Mouse (Mus musculus) lung, postnatal 0 days (tissue): ENCODE results near the gene Rab17. TPM values are rescaled to one million over a fixed set of nuclear protein-coding genes. Genes with fewer than 3 reads are reported as not detected.

Experiments used
- ATAC-seq: fragments of 200-750 bp; cut with Nextera tagmentation; 2 replicates; pipeline ENCODE4 v1.8.0; 2017; ENCODE audit warnings: moderate library complexity
- DNase-seq: peaks from one replicate; pipeline ENCODE4 v3.0.0-alpha.2; 2016; ENCODE audit warnings: low spot score
- H3K27ac ChIP-seq: fragments of 300-500 bp; sonication (generic); 2 replicates; pipeline ENCODE4 v1.5.1; 2014; ENCODE audit warnings: antibody characterized with exemption, mild to moderate bottlenecking, low read length, mixed read lengths
- H3K27me3 ChIP-seq: fragments of 300-500 bp; sonication (generic); replicated peaks from 2 replicates; pipeline ENCODE4 v1.6.1; 2014; ENCODE audit warnings: low read length, mixed read lengths; ENCODE audit not compliant: insufficient read depth
- H3K36me3 ChIP-seq: fragments of 300-500 bp; sonication (generic); 2 replicates; pipeline ENCODE4 v1.6.1; 2014; ENCODE audit warnings: low read length, mixed read lengths; ENCODE audit not compliant: insufficient read depth
- H3K4me1 ChIP-seq: fragments of 300-500 bp; sonication (generic); 2 replicates; pipeline ENCODE4 v1.6.1; 2014; ENCODE audit warnings: antibody characterized with exemption, low read depth, low read length, mixed read lengths; ENCODE audit not compliant: insufficient read depth
- H3K4me2 ChIP-seq: fragments of 300-500 bp; sonication (generic); replicated peaks from 2 replicates; pipeline ENCODE4 v1.6.1; 2014; ENCODE audit warnings: low read depth, mild to moderate bottlenecking, low read length, moderate library complexity, mixed read lengths
- H3K4me3 ChIP-seq: fragments of 300-500 bp; sonication (generic); 2 replicates; pipeline ENCODE4 v1.5.1; 2014; ENCODE audit warnings: low read depth, low read length
- H3K9ac ChIP-seq: fragments of 300-500 bp; sonication (generic); replicated peaks from 2 replicates; pipeline ENCODE4 v1.6.1; 2014; ENCODE audit warnings: low read depth, mild to moderate bottlenecking
- H3K9me3 ChIP-seq: fragments of 300-500 bp; sonication (generic); 2 replicates; pipeline ENCODE4 v1.6.1; 2016; ENCODE audit warnings: low read length, mixed read lengths
- CTCF ChIP-seq: IDR thresholded peaks from 2 replicates; pipeline ENCODE4 v1.5.1; 2016; ENCODE audit warnings: antibody characterized with exemption, mild to moderate bottlenecking
- EP300 ChIP-seq: IDR thresholded peaks from 2 replicates; pipeline ENCODE4 v1.6.1; 2016; ENCODE audit warnings: antibody characterized with exemption, mild to moderate bottlenecking, control low read depth
- WGBS: fragments of 180-500 bp; shearing (Covaris S2); extraction: QIAGEN DNeasy Blood & Tissue Kit; methylation state at CpG from one replicate; pipeline ENCODE4 v1.1.7; 2014; 5-methylcytosine and 5-hydroxymethylcytosine counted together
- polyA plus RNA-seq: library from polyadenylated mRNA; unstranded; fragments of >200 nt; fragmentation: Nextera tagmentation; extraction: Ambion mirVana; gene quantifications from 2 replicates; pipeline ENCODE4 v1.2.1, GENCODE M21; 2015

The Rab17 gene
- polyA plus RNA-seq, 1 experiment from 2014 or later, result 1.6 TPM

DNA sequence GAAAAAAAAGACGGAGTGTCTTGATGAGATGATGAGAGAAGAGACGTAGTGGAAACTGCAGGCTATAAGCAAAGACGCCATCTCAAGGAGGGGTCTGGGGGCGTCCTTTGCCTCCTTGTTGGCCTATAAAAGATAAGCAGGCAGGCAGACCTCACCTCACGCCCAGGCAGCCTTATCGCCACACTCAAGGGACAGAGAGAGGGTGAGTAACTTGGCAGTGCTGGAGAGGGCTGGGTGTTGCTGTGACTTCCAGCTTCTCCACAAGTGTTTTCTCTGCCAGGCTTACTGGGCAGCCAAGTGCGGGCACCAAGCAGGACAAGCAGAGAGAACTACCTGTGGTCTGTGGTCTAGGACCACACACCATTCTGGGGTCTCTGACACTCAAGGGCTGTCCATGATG, 17.8 kb downstream of the Rab17 start:
- Histone ChIP-seq H3K9me3 (no peaks in the 10 kb centered on the region), H3K27ac (peak overlapping the region; percentile 1; the same call in 1 of the 2 replicates), H3K4me2 (no peak overlapping the region), H3K27me3 (no peaks in the 10 kb centered on the region), H3K36me3 (no peaks in the 10 kb centered on the region), H3K9ac (no peak overlapping the region), H3K4me3 (no peak overlapping the region), H3K4me1 (peaks cover 4% of the 10 kb centered on the region; the same call in 1 of the 2 replicates)
- DNase-seq, result peak; percentile 49
- WGBS, result 53% methylated on average over 7 of the region's 7 CpGs
- peak; percentile 60 for ATAC-seq
- TF ChIP-seq EP300, result no peak
- no peak for TF ChIP-seq CTCF

DNA sequence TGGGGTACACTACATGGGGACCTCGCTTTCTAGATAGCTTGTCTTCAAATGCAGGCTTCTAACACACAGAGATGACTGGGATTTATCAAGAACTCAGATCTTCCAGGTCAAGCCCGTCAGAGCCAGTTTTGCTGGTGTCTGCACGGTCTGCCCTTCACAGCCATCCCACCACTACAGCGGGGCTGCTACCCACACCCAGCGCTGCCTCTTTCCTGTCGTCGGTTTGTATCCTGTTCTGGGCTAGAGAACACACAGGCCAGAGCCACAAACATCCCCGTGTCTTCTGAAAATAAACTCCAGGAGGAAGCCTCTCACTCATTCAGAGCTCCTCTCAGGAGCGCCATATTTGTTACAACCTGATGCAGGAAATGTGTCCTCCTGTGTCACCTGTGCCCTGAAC, 20.2 kb downstream of the Rab17 start:
- no peaks in the 10 kb centered on the region for H3K9me3 ChIP-seq
- DNase-seq (no peak), ATAC-seq (no peak)
- 39% methylated on average over 9 of the region's 9 CpGs for WGBS
- H3K27ac ChIP-seq, result no peak overlapping the region
- no peak overlapping the region for H3K4me3 ChIP-seq
- H3K36me3 ChIP-seq, result no peaks in the 10 kb centered on the region
- no peak overlapping the region for H3K9ac ChIP-seq
- H3K27me3 ChIP-seq, result no peaks in the 10 kb centered on the region
- TF ChIP-seq CTCF (no peak), EP300 (no peak)
- peaks cover 4% of the 10 kb centered on the region; the same call in 1 of the 2 replicates for H3K4me1 ChIP-seq
- H3K4me2 ChIP-seq, result no peak overlapping the region

DNA sequence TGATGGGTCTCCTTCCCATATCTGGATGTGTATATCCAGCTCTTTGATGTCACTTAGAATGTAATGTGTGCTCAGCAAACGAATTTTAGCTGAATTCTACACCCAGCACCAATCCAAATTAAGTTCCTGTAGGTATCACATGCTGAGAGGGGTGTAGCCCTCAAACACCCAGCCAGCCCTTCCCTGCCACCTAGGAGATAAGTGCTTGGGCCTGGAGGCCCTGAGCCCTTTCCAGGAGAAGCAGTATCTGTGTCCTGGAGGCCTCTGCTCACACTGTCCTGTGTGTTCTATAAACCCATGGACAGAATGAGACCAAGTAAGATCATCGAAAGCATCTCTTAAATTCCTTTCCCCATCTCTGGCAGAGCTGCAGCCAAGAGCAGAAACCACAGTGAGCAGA, 22.2 kb downstream of the Rab17 start:
- Histone ChIP-seq H3K9me3 (no peaks in the 10 kb centered on the region), H3K4me3 (no peak overlapping the region), H3K4me2 (no peak overlapping the region), H3K27me3 (no peaks in the 10 kb centered on the region), H3K4me1 (no peaks in the 10 kb centered on the region), H3K9ac (no peak overlapping the region), H3K36me3 (no peaks in the 10 kb centered on the region), H3K27ac (no peak overlapping the region)
- 59% methylated on average over 2 of the region's 2 CpGs for WGBS
- TF ChIP-seq EP300 (no peak), CTCF (no peak)
- ATAC-seq, result no peak
- no peak for DNase-seq

DNA sequence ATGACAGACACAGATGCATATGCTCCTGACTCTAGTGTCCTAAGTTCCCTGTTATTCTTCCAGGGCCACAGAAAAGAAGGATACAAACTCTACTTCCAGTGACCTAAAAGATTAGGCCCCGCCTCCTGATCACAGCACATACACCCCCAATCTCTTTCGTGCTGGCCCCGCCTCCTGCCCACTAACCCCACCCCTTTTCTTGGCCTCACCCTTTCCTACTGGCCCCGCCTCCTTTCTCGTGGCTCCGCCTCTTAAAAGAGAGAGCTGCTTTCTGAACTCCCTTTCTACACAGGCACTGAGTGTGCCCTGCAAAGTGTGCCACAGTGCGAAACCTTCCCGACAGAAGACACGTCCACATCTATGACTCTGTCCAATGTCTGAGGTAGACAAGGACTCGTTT, 24.3 kb downstream of the Rab17 start:
- H3K27ac ChIP-seq, result no peak overlapping the region
- no peaks in the 10 kb centered on the region for H3K9me3 ChIP-seq
- H3K36me3 ChIP-seq, result no peaks in the 10 kb centered on the region
- DNase-seq, result no peak
- no peak for ATAC-seq
- no peak overlapping the region for H3K4me3 ChIP-seq
- 69% methylated on average over 10 of the region's 10 CpGs for WGBS
- no peak overlapping the region for H3K4me2 ChIP-seq
- H3K4me1 ChIP-seq, result no peaks in the 10 kb centered on the region
- TF ChIP-seq EP300, result no peak
- H3K9ac ChIP-seq, result no peak overlapping the region
- H3K27me3 ChIP-seq, result no peaks in the 10 kb centered on the region

DNA sequence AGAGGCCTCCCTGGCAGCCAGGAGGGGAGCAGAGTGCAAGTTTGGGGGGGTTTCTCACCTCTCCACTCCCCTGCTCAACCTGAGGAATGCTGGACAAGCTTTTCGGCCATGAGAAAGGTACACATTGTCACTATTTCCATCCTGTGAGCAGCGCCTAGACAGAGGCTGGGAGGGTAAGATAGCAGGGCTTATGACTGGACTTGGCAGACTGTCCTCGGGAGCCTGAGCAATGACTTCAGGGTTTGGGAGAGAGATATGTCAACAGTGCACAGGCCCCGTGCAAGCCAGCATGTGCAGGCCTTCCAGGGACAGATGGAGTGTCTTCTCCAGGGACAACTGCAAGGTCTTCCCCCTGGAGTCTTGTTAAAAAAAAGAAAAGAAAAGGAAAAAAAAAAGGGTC, 29.5 kb downstream of the Rab17 start:
- H3K27ac ChIP-seq, result no peak overlapping the region
- H3K9ac ChIP-seq, result no peak overlapping the region
- TF ChIP-seq EP300 (no peak), CTCF (no peak)
- ATAC-seq, result no peak
- H3K4me3 ChIP-seq, result no peak overlapping the region
- H3K9me3 ChIP-seq, result no peaks in the 10 kb centered on the region
- DNase-seq, result no peak
- H3K4me1 ChIP-seq, result no peaks in the 10 kb centered on the region
- no peaks in the 10 kb centered on the region for H3K27me3 ChIP-seq
- WGBS, result 67% methylated on average over 4 of the region's 4 CpGs
- H3K4me2 ChIP-seq, result no peak overlapping the region
- H3K36me3 ChIP-seq, result no peaks in the 10 kb centered on the region

DNA sequence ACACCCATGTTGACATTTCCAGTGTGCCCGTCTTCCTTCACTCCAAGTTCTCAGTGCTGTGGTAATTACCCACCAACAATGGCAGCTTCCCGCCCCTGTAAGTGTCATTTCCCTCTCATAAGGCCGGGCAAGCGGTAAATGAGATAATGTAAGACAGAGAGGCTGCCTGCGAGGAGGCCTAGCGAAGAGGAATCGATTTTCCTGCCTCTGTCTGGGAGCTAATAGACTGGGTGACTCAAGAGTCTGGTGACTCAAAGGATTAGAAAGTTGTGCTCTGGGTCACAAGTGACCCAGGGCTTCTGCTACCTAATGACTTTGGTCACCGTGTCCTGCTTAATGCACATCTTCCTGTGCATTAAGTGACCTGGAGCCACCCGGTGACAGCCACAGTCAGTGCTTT, 32.5 kb downstream of the Rab17 start:
- no peak for ATAC-seq
- no peak overlapping the region for H3K4me2 ChIP-seq

DNA sequence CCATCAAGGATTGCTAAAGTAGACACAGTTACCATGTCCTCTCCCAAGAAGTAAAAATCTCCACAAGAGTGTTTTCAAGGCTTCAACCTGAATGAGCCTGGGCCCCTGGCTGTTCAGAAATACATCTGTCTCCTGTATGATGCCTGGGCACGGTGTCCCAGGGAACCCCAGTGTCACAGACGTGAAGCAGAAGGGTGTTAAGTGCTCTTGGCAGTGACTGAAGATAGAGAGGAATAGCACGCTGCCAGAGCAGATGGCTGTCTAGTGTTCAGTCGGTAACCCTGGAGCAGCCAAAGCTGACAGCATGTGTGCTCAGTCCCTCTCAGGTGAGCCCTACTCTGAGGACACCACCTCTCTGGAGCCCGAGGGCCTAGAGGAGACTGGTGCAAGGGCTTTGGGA, 36.5 kb downstream of the Rab17 start:
- WGBS, result 58% methylated on average over 5 of the region's 5 CpGs
- Histone ChIP-seq H3K27ac (no peak overlapping the region), H3K36me3 (no peaks in the 10 kb centered on the region), H3K9me3 (no peaks in the 10 kb centered on the region), H3K4me2 (no peak overlapping the region), H3K4me1 (peaks cover 3% of the 10 kb centered on the region), H3K27me3 (no peaks in the 10 kb centered on the region), H3K9ac (no peak overlapping the region), H3K4me3 (no peak overlapping the region)
- no peak for TF ChIP-seq EP300
- TF ChIP-seq CTCF, result no peak
- DNase-seq (no peak), ATAC-seq (no peak)

More for the DNA sequence above, 32.5 kb downstream of the Rab17 start:
- Histone ChIP-seq H3K36me3 (no peaks in the 10 kb centered on the region), H3K4me3 (no peak overlapping the region), H3K4me1 (no peaks in the 10 kb centered on the region), H3K27me3 (no peaks in the 10 kb centered on the region), H3K27ac (no peak overlapping the region), H3K9ac (no peak overlapping the region), H3K9me3 (no peaks in the 10 kb centered on the region)
- TF ChIP-seq EP300 (no peak), CTCF (no peak)
- DNase-seq, result no peak
- 69% methylated on average over 9 of the region's 9 CpGs for WGBS
